Mouse (Mus musculus): ENCODE results near the gene Fsd1l. TPM values are rescaled to one million over a fixed set of nuclear protein-coding genes. Genes with fewer than 3 reads are reported as not detected.

Gene Fsd1l
- 0.45 TPM for polyA plus RNA-seq (2014; fragmentation: Illumina TruSeq; extraction: RNeasy Lipid Tissue Mini Kit (QIAGEN cat#74804); ENCODE audit: low read depth, low replicate concordance)

GRCm38 (mm10) chr4:53631316-53632010 lies at the start of gene Fsd1l:
TSS of gene Fsd1l (plus strand) at chr4:53631471.

GRCm38 (mm10) chr4:53713704-53714050 lies 82.4 kb downstream of the Fsd1l start, which contains the start of gene Fktn:
TSS of gene Fktn (plus strand) at chr4:53713998.

Other genes starting within 250 kb of the Fsd1l start
- 44.8 TPM for gene Slc44a1, start 191.1 kb upstream of the Fsd1l start, polyA plus RNA-seq (2014; fragmentation: Illumina TruSeq; extraction: RNeasy Lipid Tissue Mini Kit (QIAGEN cat#74804); ENCODE audit: low read depth, low replicate concordance)
- 8.8 TPM for gene Fktn, start 82.5 kb downstream of the Fsd1l start, polyA plus RNA-seq (2014; fragmentation: Illumina TruSeq; extraction: RNeasy Lipid Tissue Mini Kit (QIAGEN cat#74804); ENCODE audit: low read depth, low replicate concordance)
- gene Tal2, start 148.2 kb downstream of the Fsd1l start, polyA plus RNA-seq (2014; fragmentation: Illumina TruSeq; extraction: RNeasy Lipid Tissue Mini Kit (QIAGEN cat#74804); ENCODE audit: low read depth, low replicate concordance) = 0.13 TPM
- gene Tmem38b, start 194.6 kb downstream of the Fsd1l start, polyA plus RNA-seq (2014; fragmentation: Illumina TruSeq; extraction: RNeasy Lipid Tissue Mini Kit (QIAGEN cat#74804); ENCODE audit: low read depth, low replicate concordance) = 65.1 TPM

Data from liver, adult 10 weeks (tissue).